Mouse (Mus musculus) large intestine, adult 2 months (tissue): ENCODE measurements around the gene Macf1. TPM values are rescaled to one million over a fixed set of nuclear protein-coding genes. Genes with fewer than 3 reads are reported as not detected.
"Not testable (repeated sequence)": the region's sequence is repeated elsewhere in the genome, so short reads cannot be mapped to it uniquely, and the experiment has no call there.

Experiments
- DNase-seq: peaks from one replicate; pipeline ENCODE4 v3.0.0-alpha.2; 2012; ENCODE audit warnings: low read depth, low spot score
- WGBS: fragments of 180-500 bp; shearing (Covaris S2); methylation state at CpG from one replicate; pipeline ENCODE4 v1.1.7; 2018; 5-methylcytosine and 5-hydroxymethylcytosine counted together
- polyA plus RNA-seq: library from polyadenylated mRNA; depleted of rRNA; stranded (reverse); fragments of >200 nt; gene quantifications from 2 replicates; pipeline ENCODE4 v1.2.3, GENCODE M21; 2012

The Macf1 gene
- polyA plus RNA-seq, 1 experiment = 23.4 TPM

- 74% methylated on average over 10 of the region's 10 CpGs for WGBS
- no peak for DNase-seq
Observed at GRCm38 (mm10) chr4:123677060-123677804, 6.9 kb downstream of the Macf1 start.

DNA sequence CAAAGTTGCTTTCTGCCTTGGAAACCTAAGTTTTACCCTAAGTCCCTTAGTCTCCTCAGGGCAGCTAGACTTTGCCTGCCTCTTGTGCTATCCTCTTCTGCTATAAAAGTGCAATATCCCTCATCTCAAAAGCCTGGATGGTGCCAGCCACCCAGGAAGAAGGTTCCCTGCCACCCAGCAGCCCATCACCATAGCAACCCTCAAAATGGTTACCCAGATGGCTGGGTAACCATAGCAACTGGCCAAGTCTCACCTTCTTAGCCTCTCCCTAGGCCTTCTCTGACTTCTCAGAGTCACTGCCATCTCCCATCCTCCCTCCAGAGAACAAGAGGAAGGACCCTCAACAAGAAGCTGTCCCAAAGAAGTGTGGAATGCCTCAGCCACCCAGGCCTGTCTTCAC is 13.6 kb downstream of the Macf1 start:
- no peak for DNase-seq

DNA sequence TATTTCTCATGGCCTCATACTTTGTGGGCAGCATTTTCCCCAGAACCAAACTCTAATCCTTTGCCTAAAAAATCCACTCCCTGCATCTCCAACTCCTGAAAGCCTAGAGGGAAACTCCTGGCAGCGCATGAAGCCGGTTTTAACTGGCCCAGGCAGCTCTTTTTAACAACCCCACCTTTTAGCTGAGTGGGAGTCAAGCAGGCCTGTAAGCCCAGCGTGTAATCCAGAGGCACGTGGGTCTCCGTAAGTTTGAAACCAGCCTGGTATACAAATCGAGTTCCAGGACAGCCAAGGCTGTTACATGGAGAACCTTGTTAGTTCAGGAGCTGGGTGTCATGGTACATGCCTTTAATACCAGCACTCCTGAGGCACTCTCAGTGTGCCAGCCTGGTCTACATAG is 14.5 kb downstream of the Macf1 start:
- no peak for DNase-seq
- WGBS = 69% methylated on average over 6 of the region's 6 CpGs

GRCm38 (mm10) chr4:123667260-123667867 is 16.8 kb downstream of the Macf1 start:
- 59% methylated on average over 1 of the region's 1 CpGs for WGBS
- peak; percentile 64 for DNase-seq

DNA sequence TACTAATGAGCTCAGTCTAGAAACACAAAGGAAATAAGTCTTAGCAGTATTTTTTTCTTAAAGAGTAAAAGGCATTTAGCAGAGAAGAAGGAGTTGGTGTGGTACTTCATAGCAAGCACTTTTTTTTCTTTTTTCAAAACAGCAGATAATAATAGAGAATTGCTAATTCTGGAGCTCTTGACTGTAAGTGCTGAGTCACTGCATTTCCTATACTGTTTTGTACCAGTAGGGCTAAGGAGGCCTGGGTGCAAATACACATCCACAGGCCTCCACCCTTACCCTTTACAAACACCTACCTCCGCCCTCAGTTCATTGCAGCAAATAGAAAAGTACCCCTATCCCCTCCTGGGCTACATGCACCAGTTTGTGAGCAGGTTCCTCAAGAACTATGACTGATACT is 17.6 kb downstream of the Macf1 start:
- 84% methylated on average over 1 of the region's 1 CpGs for WGBS
- no peak for DNase-seq

DNA sequence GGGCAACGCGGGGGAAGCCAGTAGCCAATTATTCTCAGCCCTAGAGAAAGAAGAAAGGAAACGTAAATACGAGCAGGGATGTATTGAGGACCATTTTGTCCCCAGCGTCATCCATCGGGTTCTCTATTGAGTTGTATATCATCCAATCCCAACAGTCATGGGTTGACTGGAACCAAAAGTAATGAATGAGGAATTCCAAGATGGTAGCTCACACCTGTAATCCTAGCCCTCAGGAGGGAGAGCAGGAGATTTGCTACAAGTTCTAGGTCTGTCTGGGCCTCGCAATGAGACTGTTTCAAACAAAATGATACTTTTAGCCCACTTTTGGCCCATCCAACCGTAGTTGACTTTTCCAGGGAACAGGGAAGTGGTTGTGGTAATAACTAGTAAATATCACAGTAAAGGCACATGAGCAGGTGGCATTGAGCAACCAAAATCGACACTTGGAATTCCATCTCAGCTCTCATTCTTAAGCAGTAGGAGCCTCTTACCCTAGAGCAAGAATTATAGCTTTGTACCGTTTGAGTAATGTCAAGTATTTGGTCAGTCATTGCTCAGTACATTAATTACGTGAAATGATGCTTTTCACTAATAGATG is 18.4 kb downstream of the Macf1 start:
- no peak for DNase-seq
- 59% methylated on average over 11 of the region's 11 CpGs for WGBS

DNA sequence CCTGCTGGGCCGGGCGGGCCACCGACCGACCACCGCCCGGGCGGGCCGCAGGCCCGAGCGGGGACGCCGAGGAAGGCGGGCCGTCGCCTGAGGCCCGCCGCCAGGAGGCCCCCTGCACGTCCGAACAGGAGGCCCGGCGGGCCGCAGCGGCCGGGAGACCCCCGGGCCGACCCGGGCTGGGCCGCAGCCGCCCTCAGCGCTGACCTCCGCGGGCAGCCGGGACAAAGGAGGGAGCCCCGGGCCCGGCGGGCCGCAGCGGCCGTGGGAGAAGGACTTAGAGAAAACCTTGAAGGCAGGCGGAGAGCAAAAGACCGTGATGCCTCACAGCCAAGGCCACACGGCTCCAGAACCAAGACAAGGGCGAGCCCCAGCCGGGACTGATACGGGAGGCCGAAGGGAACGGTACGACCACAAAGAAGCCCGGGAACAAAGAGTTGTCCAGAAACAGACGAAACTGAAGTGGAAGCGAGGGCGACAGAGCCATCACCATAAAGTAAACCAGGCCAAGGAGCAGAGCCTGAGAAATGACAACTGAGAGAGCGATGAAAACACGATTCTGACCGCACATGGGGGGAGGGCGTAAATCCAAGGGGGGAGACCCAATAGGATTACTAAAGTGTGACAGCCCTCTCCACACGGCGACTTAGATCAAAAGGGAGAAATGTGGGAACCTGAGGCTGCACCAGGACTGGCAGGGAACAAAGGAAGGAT is 19.1 kb downstream of the Macf1 start:
- DNase-seq = no peak
- WGBS = 2% methylated on average over 58 of the region's 58 CpGs

- WGBS = under 1% methylated on average over 110 of the region's 125 CpGs
Observed at GRCm38 (mm10) chr4:123664021-123664950, 19.9 kb downstream of the Macf1 start.

GRCm38 (mm10) chr4:123663688-123663965 is 20.5 kb downstream of the Macf1 start:
- under 1% methylated on average over 12 of the region's 12 CpGs for WGBS
- no peak for DNase-seq

More at GRCm38 (mm10) chr4:123664021-123664950, 19.9 kb downstream of the Macf1 start:
- no peak for DNase-seq

GRCm38 (mm10) chr4:123662914-123663687 is 21.1 kb downstream of the Macf1 start:
- 38% methylated on average over 15 of the region's 15 CpGs for WGBS
- DNase-seq = no peak

DNA sequence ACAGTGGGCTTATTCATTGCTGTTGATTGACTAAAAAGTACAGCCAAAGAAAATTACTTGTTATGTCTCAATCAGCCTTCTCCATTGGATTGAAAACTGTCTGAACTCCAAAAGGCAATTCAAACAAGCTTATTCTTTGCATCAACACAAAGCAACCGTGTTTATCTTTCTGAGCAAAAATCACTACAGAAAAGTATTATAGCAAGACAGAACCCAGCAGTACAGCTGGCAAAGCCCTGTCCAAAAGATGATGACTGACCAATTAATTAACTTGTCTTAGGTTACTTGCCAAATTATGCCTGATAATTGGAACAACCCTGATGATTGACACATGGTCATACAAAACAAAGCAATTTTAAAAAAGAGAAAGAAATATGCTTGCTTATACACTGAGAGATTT is 26.0 kb downstream of the Macf1 start:
- 79% methylated on average over 1 of the region's 1 CpGs for WGBS
- DNase-seq = no peak

GRCm38 (mm10) chr4:123655245-123655644 is 28.9 kb downstream of the Macf1 start:
- WGBS = 88% methylated on average over 5 of the region's 5 CpGs
- no peak for DNase-seq

GRCm38 (mm10) chr4:123654566-123654965 is 29.6 kb downstream of the Macf1 start:
- WGBS = 96% methylated on average over 4 of the region's 4 CpGs
- DNase-seq = no peak

- DNase-seq = not testable (repeated sequence)
- 87% methylated on average over 5 of the region's 5 CpGs for WGBS
Observed at GRCm38 (mm10) chr4:123653446-123653845, 30.7 kb downstream of the Macf1 start.

DNA sequence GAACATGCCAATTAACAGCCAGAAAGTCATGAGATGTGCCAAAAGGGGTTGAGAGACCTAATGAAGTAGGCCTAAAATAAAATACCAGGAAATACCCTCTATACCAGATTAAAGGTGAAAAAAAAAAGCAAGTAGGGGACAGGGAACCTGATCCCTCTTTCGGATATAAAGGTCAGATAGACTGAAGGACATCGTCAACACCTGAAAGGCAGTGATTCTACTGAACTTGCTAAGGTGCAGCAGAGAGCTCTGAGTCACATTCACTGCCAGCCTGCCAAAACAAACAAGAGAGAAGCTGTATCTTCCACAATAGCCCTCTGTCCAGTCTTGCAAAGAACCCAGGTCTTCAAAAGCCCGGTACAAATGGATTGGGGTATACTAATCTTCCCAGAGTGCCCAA is 32.0 kb downstream of the Macf1 start:
- no peak for DNase-seq
- WGBS = 33% methylated on average over 3 of the region's 3 CpGs

DNA sequence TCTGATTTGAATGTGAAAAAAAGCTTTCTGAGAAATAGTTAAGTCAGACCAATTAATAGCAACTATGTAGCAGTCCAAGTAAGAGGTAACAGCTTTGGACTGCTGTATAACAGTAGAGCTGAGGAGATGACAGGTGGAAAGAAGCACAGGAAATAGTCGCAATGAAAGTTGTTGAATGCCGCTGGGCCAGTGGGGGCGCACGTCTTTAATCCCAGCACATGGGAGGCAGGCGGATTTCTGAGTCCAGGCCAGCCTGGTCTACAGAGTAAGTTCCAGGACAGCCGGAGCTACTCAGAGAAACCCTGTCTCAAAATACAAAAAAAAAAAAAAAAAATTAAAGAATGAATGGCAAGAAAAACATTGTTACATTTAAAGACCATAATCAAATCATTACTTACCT is 35.0 kb downstream of the Macf1 start:
- 88% methylated on average over 6 of the region's 6 CpGs for WGBS

GRCm38 (mm10) chr4:123647668-123648067 is 36.5 kb downstream of the Macf1 start:
- DNase-seq = no peak
- WGBS = 76% methylated on average over 4 of the region's 4 CpGs

More for the DNA sequence above, 35.0 kb downstream of the Macf1 start:
- DNase-seq = no peak

GRCm38 (mm10) chr4:123647109-123647508 is 37.1 kb downstream of the Macf1 start:
- 70% methylated on average over 2 of the region's 2 CpGs for WGBS
- no peak for DNase-seq
